Mouse (Mus musculus): ENCODE results near the gene Mgll. TPM values are rescaled to one million over a fixed set of nuclear protein-coding genes. Genes with fewer than 3 reads are reported as not detected.

Gene Mgll
- total RNA-seq, 2 experiments from 2014 or later, result 70.3 to 74.3 TPM

Other genes starting within 250 kb of the Mgll start
- gene Sec61a1, start 205.5 kb upstream of the Mgll start, total RNA-seq (2021), result 100 to 1,000 TPM; 117 to 128 TPM
- gene Kbtbd12, start 86.5 kb upstream of the Mgll start, total RNA-seq (2021), result 10 to 100 TPM; 28.1 to 29.6 TPM
- gene Abtb1, start 117.6 kb downstream of the Mgll start, total RNA-seq (2021), result 10 to 100 TPM; 18.8 to 20.1 TPM
- gene Podxl2, start 150.6 kb downstream of the Mgll start, total RNA-seq (2021), result 10 to 100 TPM; 73.0 to 75.8 TPM
- gene Mcm2, start 174.4 kb downstream of the Mgll start, total RNA-seq (2021), result 10 to 100 TPM; 37.2 to 44.3 TPM
- gene Tpra1, start 177.8 kb downstream of the Mgll start, total RNA-seq (2021), result 10 to 100 TPM; 23.4 to 27.2 TPM

Measured in gastrocnemius, postnatal 4 days (tissue).